Mouse (Mus musculus) erythroid progenitor cell, adult 5-6 weeks (primary cell): ENCODE data around the gene Gm5294. TPM values are rescaled to one million over a fixed set of nuclear protein-coding genes. Genes with fewer than 3 reads are reported as not detected.

Experiments
- ATAC-seq: replicated peaks from 2 replicates; pipeline ENCODE4 v1.8.0; 2016; ENCODE audit warnings: moderate number of reproducible peaks, mild to moderate bottlenecking, moderate TSS enrichment, inconsistent platforms; ENCODE audit not compliant: poor library complexity, low FRiP score, severe bottlenecking
- total RNA-seq, 2 experiments: library from RNA; stranded (forward) in 1 of 2; stranded (reverse) in 1 of 2; fragments of 150-400 nt in 1 of 2; fragments of 186-747, 209-891 nt in 1 of 2; gene quantifications; 2 replicates each; pipeline versions ENCODE4 v1.2.3 to v1.2.4; 2015 to 2017; ENCODE audit warnings: low replicate concordance in 2 of 2

Gene Gm5294
- total RNA-seq, 2 experiments from 2014 or later: not detected

GRCm38 (mm10) chr5:138846506-138846905 lies 26.6 kb downstream of the Gm5294 start:
- no peak for ATAC-seq

- ATAC-seq: peak; percentile 56; the same call in 1 of the 2 replicates
These were observed 28.2 kb downstream of the Gm5294 start for GRCm38 (mm10) chr5:138848102-138848501.

GRCm38 (mm10) chr5:138849682-138850461 lies 30.0 kb downstream of the Gm5294 start:
- no peak for ATAC-seq

- no peak for ATAC-seq
These were observed 30.6 kb downstream of the Gm5294 start for GRCm38 (mm10) chr5:138850462-138850844.

- no peak for ATAC-seq
These were observed 31.5 kb downstream of the Gm5294 start for GRCm38 (mm10) chr5:138851296-138851780.

GRCm38 (mm10) chr5:138852151-138852550 lies 32.3 kb downstream of the Gm5294 start:
- no peak for ATAC-seq

- ATAC-seq: no peak
These were observed 33.5 kb downstream of the Gm5294 start for GRCm38 (mm10) chr5:138853349-138853748.

- no peak for ATAC-seq
These were observed 37.2 kb downstream of the Gm5294 start for GRCm38 (mm10) chr5:138857010-138857617.

GRCm38 (mm10) chr5:138857811-138858251 lies 38.0 kb downstream of the Gm5294 start:
- ATAC-seq: no peak

GRCm38 (mm10) chr5:138863681-138864146 lies 43.8 kb downstream of the Gm5294 start:
- ATAC-seq: no peak

- no peak for ATAC-seq
These were observed 44.3 kb downstream of the Gm5294 start for GRCm38 (mm10) chr5:138864166-138864565.

GRCm38 (mm10) chr5:138864880-138865279 lies 45.0 kb downstream of the Gm5294 start:
- no peak for ATAC-seq

GRCm38 (mm10) chr5:138865637-138866036 lies 45.8 kb downstream of the Gm5294 start:
- no peak for ATAC-seq

Other genes starting within 250 kb of the Gm5294 start
- gene Zfp68, start 200.3 kb upstream of the Gm5294 start, total RNA-seq (2015; ENCODE audit: low replicate concordance): 24.7 and 25.9 TPM in 2 replicates
- 17.6 and 19.3 TPM in 2 replicates for gene Zfp68, start 200.3 kb upstream of the Gm5294 start, total RNA-seq (2017; ENCODE audit: low replicate concordance)
- gene A430033K04Rik, start 197.2 kb upstream of the Gm5294 start, total RNA-seq (2015; ENCODE audit: low replicate concordance): 1.8 and 6.7 TPM in 2 replicates
- 3.9 and 7.9 TPM in 2 replicates for gene A430033K04Rik, start 197.2 kb upstream of the Gm5294 start, total RNA-seq (2017; ENCODE audit: low replicate concordance)
- 0.84 and 2.2 TPM in 2 replicates for gene Fam20c, start 65.6 kb upstream of the Gm5294 start, total RNA-seq (2015; ENCODE audit: low replicate concordance)
- 0.51 TPM in 1 of 2 replicates, not detected in the other for gene Fam20c, start 65.6 kb upstream of the Gm5294 start, total RNA-seq (2017; ENCODE audit: low replicate concordance)
- gene Pdgfa, start 177.3 kb downstream of the Gm5294 start, total RNA-seq (2015; ENCODE audit: low replicate concordance): not detected in 2 replicates
- gene Pdgfa, start 177.3 kb downstream of the Gm5294 start, total RNA-seq (2017; ENCODE audit: low replicate concordance): 0.77 TPM in 1 of 2 replicates, not detected in the other